Mouse (Mus musculus) bone marrow, adult 2 months (tissue): Measurements from ENCODE around the gene Pcx.

Source experiments
- CTCF ChIP-seq: fragments of 200-500 bp; IDR thresholded peaks from 2 replicates; pipeline ENCODE4 v1.5.1; 2011; ENCODE audit warnings: low read length, control low read depth; ENCODE audit not compliant: control insufficient read depth, insufficient read depth
- POLR2A ChIP-seq: fragments of 200-500 bp; IDR thresholded peaks from 2 replicates; pipeline ENCODE4 v1.6.1; 2011; ENCODE audit warnings: low read depth, mild to moderate bottlenecking, control low read depth, low read length, borderline replicate concordance; ENCODE audit not compliant: control insufficient read depth

- TF ChIP-seq CTCF (no peak), POLR2A (no peak)
Observed at GRCm38 (mm10) chr19:4666815-4667214, 156.5 kb downstream of the Pcx start.
